Mouse (Mus musculus): ENCODE data around the gene Zfp566.
"Not testable (repeated sequence)": the region's sequence is repeated elsewhere in the genome, so short reads cannot be mapped to it uniquely, and the experiment has no call there.

The Zfp566 gene

GRCm38 (mm10) chr7:30090092-30090969, at the start of gene Zfp566, which contains the start of gene Gm26920:
Gene Zfp566, minus strand, starts transcription at chr7:30090527.
Gene Gm26920, minus strand, starts transcription at chr7:30090410.
- DNase-seq (ENCODE audit: low read depth, low spot score), result peak; percentile 97

- DNase-seq (ENCODE audit: low read depth, low spot score), result no peak
Measured at GRCm38 (mm10) chr7:30136826-30137225, 46.5 kb upstream of the Zfp566 start.

- no peak for DNase-seq (ENCODE audit: low read depth, low spot score)
Measured at GRCm38 (mm10) chr7:30132396-30132795, 42.1 kb upstream of the Zfp566 start.

DNA sequence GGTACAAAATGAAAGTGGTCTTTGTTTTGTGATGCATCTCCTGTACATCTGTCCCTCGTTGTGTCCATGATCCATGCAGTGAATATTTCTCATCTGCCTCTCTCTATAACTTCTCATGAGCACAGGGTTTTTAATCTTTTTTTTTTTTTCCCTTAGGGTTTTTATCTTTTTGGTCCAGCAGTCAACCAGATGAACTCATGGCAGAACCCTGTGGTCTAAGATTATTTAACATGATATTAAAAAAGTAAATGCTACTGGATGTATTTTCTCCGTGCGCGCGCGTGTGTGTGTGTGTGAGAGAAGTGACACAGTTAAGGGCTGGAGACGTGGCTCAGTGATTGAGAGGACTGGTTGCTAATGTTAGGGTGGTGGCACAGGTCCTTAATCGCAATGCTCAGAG, 39.6 kb upstream of the Zfp566 start:
- DNase-seq (ENCODE audit: low read depth, low spot score), result no peak

- DNase-seq (ENCODE audit: low read depth, low spot score), result peak; percentile 74
Measured at GRCm38 (mm10) chr7:30122188-30122530, 31.8 kb upstream of the Zfp566 start.

- DNase-seq (ENCODE audit: low read depth, low spot score), result peak; percentile 82
Measured at GRCm38 (mm10) chr7:30121308-30122187, 31.2 kb upstream of the Zfp566 start, which contains the start of gene Zfp382. Gene Zfp382, plus strand, starts transcription at chr7:30121942.

DNA sequence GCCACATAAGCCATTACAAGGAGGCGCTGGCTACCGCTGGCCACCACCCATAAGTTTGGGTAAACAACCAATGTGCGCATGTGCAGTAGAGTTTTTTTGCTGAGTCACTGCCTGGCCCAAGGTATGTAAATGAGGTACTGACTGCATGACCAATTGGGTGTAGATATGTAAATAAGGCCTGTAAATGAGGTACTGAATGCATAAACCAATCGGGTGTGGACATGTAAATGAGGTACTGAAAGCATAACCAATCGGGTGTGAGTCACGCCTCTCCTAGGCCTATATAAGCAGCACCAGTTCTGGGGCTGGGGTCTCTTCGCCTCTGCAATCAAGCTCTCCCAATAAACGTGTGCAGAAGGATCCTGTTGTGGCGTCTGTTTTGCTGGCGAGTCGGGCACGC, 27.6 kb upstream of the Zfp566 start:
- DNase-seq (ENCODE audit: low read depth, low spot score), result not testable (repeated sequence)

GRCm38 (mm10) chr7:30116076-30116475, 25.7 kb upstream of the Zfp566 start:
- no peak for DNase-seq (ENCODE audit: low read depth, low spot score)

- DNase-seq (ENCODE audit: low read depth, low spot score), result no peak
Measured at GRCm38 (mm10) chr7:30099297-30099696, 9.0 kb upstream of the Zfp566 start.

- DNase-seq (ENCODE audit: low read depth, low spot score), result peak; percentile 32
Measured at GRCm38 (mm10) chr7:30095551-30096125, 5.3 kb upstream of the Zfp566 start.

GRCm38 (mm10) chr7:30094646-30095429, 4.5 kb upstream of the Zfp566 start, which contains the start of gene Zfp260:
Gene Zfp260, plus strand, starts transcription at chr7:30094777.
- peak; percentile 93 for DNase-seq (ENCODE audit: low read depth, low spot score)

- no peak for DNase-seq (ENCODE audit: low read depth, low spot score)
Measured at GRCm38 (mm10) chr7:30093918-30094415, 3.6 kb upstream of the Zfp566 start.

- DNase-seq (ENCODE audit: low read depth, low spot score), result no peak
Measured at GRCm38 (mm10) chr7:30092666-30093065, 2.3 kb upstream of the Zfp566 start.

DNA sequence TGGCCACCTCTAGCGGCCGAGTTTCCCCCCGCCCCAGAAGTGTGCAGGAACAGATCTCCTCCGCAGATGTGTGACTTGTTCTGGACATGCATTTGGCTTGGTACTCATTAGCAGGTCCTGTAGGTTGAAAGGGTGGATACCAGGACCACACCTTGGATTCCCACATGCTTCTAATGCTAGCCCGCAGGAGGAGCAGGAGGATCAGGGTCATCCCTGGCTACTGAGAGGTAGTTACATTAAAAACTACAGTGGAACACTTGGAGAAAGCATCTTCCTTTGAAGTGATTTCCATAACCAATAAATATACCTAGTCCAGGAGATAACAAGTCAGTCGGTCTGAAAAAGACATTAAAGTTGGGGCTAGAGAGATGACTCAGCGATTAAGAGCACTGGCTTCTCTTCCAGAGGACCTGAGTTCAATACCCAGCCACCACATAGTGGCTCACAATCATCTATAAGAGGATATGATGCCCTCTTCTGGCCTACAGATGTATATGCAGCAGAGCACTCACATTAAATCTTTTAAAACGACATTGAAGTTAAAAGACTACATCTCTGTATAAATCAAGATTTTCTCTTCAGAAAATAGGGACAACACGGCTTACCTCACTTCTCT, 751 bp upstream of the Zfp566 start:
- peak; percentile 69 for DNase-seq (ENCODE audit: low read depth, low spot score)

DNA sequence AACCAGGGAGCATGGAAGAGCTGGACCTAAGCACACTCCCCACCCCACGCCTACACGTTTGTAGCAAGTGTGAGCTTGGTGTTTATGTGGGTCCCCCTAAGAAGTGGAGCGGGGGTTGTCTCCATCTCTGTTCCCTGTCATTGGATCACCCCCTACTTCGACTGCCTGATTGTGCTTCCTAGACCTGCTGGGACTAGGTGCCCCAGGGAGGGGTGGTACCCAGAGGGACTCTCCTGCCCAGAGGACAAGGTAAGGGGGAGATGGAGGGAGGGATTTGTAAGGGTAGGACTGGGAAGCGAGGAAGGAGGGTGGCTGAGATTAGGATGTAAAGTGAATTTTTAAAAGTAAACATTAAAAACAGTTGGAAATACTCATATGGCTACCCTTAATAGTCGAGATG, 922 bp downstream of the Zfp566 start:
- DNase-seq (ENCODE audit: low read depth, low spot score), result no peak

DNA sequence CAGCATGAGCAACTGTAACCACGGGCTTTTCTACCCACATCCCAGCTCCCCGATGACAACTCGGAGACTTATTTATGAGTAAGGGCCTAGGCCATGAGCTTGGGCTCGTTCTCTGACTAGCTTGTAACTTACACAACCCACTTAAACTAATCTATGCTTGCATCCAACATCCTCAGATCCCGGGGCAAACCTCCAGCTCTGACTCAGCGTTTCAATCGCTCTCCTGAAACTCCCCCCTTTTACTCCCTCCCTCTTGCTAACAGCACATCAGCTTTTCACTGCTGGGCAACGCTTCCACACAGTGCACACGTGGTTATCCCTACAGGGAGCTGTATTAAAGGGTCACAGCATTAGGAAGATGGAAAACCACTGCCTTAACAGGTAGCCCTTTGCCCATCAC, 3.8 kb downstream of the Zfp566 start:
- DNase-seq (ENCODE audit: low read depth, low spot score), result peak; percentile 89

- DNase-seq (ENCODE audit: low read depth, low spot score), result peak; percentile 74
Measured at GRCm38 (mm10) chr7:30072146-30073028, 17.9 kb downstream of the Zfp566 start, which contains the start of gene Zfp82. Gene Zfp82, minus strand, starts transcription at chr7:30072900.

DNA sequence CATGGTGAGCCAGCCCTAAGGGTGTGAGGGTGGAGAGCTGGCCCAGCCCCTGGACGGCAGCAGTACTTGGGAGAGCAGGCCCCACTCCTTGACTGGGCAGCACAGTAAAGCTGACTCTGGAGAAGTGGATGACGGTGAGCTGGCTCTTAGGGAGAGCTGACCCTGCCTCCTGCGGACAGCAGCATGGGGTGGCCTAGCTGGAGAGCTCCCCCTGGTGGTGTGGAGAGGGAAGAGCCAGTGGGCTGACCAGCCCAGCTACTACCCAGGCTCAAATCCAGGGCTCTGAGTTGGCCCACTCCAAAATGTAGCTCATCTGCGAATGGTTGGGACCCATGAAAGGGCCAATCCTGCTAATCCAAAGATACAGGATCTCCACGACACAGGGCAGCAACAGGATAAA, 25.7 kb downstream of the Zfp566 start:
- no peak for DNase-seq (ENCODE audit: low read depth, low spot score)

GRCm38 (mm10) chr7:30062478-30062877, 27.8 kb downstream of the Zfp566 start:
- DNase-seq (ENCODE audit: low read depth, low spot score), result peak; percentile 33
